Mouse (Mus musculus) inflammation-experienced regulatory T-cells, adult 6 months (primary cell): ENCODE data around the gene Clrn1. TPM values are rescaled to one million over a fixed set of nuclear protein-coding genes. Genes with fewer than 3 reads are reported as not detected.
"Not testable (repeated sequence)": the region's sequence is repeated elsewhere in the genome, so short reads cannot be mapped to it uniquely, and the experiment has no call there.

ENCODE experiments used
- ATAC-seq: one replicate; pipeline ENCODE4 v1.8.0; 2017
- polyA plus RNA-seq, 3 experiments: library from polyadenylated mRNA; unstranded; fragments of 100-300 nt; shearing (Covaris generic); gene quantifications; one replicate each; pipeline ENCODE4 v1.2.1; 2017

The Clrn1 gene
- polyA plus RNA-seq, result not detected

DNA sequence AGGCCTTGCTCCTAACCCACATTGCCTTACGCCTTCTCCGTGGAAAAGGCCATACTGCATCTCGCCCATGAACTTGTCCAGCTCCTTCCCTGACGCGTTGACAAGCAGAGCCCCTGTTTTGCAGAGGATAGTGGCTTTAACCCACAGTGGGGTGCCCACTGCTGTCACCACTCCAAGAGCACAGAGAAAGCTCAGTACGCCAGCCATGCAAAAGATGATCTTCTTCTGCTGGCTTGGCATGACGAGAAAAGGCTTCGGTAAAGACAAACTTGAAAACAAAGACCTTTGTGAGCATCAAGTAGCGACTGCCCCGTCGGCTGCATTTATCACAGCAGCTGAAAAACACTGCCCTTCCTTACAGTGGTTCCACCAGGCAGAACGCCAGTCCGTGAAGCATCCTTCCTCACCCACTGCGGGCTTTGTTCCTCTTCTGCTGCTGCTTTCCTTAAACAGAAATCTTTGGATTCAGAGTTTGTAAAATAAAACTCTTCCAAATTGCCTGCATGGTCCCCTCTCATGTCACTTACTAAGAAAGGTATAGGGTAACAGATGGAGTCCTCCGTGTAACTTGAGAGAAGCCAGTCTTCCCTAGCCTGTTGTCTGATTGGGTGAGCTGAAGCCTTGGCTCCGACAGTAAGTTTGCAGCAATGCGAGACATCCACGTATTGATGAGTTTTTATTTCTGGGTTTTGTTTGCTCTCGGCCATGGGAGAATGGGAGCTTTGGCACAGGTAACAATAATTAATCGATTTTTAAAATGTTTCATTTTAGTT, at the start of gene Clrn1:
TSS of gene Clrn1 (minus strand) at position 540 of the 773 bp plus-strand sequence.
- no peak for ATAC-seq

DNA sequence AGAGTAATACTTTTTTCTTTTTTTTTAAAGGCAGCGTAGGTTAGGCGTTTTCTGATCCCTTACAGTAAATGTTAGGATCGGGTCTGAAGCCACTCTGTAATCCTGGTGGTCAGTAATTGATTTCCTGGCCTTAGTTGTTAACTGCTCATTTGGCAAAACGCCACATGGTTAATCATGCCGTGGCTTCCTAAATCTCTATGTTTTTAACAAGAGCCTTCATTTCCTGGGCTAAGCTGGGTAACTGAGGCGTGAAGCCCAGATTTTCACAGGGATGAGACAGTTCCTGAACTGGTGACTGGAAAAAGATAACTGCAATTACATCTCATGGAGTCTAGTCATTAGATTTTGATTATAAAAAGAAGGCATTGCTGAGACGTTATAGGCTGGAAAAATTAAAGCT, 38.9 kb upstream of the Clrn1 start:
- ATAC-seq, result no peak

DNA sequence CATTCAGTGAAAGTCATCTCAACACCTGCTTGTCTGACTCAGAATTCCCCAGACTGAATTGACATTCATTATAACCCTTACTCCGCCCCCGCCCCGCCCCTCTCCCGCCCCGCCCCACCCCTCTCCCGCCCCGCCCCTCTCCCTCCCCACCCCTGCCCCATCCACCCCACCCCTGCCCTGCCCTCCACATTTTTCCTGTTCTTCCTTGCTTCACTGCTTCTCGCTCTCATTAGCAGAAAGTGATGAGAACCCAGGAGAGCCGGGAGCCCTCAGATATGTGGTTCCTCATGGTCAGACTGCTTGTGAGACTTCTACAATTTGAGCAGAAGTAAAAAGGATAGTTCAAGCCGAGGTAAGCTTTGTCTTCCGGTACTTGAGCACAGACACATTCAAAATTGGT, 38.0 kb upstream of the Clrn1 start:
- ATAC-seq, result no peak

DNA sequence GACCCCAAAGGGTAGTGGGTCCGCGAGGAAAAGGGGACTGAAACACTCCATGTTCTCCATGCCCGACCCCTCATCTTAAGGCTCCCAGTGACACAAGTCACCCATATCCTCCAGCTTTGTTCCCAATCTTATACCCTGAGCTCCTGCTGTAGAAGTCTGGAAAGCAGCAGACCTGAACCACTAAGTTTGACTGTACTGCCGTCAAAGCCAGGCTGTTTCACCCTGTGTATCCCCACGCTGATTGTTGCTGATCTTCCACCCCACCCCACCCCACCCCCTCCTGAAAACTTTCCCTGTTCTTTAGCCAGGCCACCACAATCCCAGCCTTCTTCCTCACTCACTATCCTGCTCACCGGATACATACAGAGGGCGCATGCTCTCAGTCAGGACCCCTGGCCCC, 37.5 kb upstream of the Clrn1 start:
- no peak for ATAC-seq

DNA sequence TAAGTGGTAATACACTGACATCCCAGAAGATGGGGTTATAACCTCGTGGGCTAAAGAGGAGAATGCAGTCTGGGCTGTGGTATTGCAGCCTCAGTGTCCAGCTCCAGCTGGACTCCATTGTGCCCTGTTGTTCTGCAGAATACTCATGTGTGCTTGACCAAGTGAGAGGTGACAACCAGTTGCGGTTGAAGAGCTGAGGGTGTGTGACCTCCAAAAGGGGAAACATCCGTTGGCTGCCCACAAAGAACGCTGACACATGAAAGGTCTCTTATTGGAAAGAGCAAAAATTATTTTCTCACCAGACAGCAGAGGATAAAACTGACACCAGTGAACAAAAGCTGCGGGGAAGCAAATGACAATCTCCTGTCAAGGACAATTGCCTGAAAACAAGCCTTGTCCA, 36.2 kb upstream of the Clrn1 start:
- no peak for ATAC-seq

DNA sequence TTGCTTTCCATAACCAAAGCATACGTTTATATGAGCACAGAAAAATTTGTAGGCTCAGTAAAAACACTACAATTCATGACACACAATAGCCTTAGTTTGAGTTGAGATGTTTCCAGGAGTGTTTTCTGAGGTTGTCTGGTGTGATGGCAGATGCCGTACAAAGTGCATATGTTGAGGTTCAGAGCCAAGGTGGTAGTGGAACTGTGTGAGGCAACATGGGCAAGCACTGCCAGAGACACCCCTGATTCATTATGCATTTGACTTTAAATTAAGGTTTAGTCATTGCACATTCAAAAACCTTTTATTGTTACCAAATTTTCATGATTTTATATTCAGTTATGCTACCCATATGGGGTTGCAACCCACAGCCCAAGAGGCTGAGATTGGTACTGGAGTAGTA, 19.5 kb upstream of the Clrn1 start:
- no peak for ATAC-seq

DNA sequence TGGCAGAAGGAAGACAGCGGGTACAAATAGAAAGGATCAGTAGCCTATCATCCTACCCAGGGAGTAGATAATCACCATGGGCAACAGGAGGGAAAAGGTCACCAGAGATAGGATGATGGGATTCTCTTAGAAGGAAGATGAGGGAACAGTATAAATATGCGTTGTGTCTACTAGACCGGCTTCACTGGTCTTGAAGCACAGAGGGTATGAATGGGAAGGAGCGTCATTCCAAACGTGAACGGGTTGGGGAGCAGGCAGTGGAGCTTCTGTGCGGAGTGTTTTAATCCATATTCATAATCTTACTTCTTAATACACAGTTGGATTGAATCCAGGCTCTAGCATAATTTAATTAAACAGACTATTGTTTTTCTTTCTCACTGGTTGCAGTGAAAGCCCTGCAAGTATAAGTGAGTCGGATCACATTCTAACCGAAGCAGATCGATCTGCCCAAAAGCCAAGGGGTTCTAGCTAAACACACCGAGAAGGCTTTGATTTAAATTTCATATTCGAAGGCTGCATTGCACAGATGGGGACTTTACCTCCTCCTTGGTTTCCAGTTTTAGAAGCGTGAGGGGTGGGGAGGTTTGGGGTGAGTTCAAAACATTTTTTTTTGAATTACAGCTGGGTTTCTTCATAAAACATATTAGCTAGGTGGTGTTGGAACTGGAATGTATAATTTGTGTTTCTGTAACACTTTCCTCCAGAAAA, 17.1 kb upstream of the Clrn1 start:
- ATAC-seq, result no peak

DNA sequence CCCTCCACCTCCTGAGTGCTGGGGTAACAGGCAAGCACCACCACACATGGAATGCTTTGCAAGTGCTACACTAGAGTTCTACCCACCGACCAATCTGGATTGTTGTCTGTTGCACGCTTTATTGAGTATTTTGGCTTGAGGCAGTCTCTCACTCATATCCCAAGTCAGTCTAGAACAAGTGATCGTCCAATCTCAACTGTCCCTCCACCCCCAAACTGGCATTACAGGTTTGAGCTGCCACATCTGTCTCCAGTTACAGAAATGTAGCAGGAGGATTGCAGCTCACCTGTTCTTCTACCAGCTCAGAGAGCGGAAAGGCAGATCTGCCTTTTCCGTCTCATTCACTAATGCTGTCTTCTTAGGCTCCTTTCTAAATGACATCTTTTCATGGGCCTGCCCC, 10.0 kb upstream of the Clrn1 start:
- no peak for ATAC-seq

DNA sequence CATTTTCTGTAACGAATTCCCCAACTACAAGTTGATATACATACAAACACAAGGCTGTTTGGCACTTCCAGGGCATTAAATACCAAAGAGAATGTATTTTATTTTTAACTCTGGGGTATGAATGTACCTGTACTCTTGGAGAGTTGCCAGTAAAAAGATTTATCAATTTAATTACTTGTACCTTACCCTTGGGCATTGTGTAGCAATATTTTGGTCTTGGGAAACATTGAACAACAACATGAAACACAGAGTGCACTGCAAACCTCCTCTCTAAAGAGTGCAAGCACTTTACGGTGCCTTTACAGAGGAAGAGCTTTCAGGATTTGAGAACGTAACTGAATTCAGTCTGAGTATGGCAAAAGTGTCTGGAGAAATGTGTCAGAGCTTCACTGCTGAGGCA, 9.4 kb upstream of the Clrn1 start:
- no peak for ATAC-seq

DNA sequence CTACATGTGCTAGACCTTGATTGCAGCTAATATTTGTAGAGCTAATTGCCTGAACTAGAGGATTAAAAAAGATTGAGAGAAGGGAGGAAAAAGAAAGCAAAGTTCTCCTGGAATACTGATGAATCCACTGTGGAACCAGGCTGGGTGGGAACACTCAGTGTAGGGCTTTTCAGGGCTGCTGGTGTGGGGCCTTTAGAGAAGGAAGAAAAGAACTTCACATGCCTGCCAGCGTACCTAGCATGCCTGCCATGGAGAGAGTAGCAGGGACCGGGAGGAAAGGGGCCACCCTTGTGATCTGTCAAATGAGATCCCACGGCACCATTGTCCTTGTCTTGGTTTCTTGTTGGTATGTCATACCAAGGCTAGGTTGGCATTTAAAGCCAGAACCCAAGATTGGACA, 4.5 kb upstream of the Clrn1 start:
- ATAC-seq, result no peak

DNA sequence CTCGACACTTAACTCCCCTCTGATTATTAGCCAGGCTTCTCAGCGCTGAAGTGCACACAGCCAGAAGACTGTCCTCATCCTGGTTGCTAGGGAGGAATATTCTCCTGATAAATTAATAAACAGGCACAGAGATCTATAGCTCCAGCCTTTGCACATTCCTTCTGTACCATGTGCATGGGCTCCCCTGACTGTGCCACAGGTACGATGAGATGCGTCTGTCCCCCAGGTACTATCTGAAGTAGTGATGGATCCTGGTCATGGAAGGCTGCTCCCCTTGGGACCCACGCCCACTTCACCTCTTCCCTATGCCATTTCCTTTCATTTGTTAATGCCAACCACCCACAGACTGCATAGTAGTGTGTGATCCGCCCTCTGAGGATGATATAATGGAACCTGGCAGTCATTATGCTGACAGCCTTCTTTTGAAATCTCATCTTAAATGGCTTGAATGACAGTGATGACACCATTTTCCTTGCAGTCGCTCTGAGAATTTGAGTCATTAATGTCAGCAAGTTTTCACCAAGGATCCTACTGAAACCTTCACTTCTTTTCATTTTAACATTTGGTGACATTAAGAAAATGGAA, 3.1 kb upstream of the Clrn1 start:
- ATAC-seq, result no peak

DNA sequence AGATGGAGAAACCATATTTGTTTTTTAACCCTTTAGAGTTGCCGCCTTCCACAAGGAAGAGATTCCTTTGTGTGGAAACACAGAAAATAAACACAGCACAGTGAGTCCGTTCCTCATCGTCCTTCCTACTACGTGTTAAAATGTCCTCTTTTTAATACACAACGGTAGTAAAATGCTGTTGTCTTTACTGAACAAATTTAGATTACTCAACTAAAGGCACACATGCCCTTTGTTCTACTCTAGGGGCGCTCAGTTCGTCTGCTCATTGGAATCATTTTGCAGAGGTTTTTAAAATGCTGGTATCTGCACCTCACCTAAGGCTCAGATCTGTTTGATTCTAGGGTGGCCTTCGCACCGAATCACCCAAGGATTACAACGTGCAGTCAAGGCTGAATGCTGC, 2.6 kb upstream of the Clrn1 start:
- ATAC-seq, result no peak

DNA sequence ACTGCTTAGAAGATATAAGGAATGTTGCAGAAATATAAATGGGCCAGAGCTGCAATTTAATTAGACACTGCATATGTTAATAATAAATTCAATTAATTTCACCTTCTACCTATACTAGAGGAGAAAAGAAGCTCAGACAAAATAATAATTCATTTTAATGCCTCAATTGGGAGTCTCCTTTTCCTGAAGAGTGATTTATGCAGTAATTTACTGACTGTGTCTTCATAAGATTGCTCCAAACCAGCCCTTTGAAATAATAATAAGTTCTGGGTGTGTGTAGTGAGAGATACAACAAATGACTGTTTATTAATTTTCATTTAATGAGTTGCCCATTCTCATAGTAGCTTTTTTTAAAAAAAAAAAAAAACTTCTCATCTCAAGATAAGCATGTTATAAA, 1.6 kb downstream of the Clrn1 start:
- no peak for ATAC-seq

DNA sequence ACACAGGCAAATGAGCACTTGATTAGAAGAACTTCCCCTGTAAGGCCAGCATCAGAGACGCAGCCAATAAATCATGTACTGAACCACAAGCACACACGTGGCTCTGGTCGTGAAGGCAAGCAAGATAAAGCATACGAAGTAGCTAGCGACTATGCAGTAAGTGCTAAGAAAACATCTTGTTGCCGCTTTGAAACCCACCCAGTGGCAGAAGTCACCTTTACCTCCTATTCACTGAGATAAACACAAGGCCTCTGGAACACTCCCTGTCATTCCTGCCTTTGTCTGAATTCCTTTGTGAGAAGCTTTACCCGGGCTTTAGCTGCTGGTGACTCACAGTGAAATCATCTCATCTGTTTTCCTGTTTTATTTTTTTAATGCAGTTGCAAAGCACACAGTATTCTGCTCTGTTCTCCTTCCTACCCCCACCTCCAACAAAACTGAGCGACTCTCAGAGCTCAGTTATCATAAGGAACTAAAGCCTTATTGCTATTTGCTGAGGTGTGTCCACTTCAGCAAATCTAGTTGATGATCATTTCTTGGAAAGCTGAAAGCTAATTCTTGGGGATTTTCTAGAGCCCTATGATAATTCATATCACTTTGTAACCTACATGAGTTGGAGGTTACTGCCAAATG, 2.1 kb downstream of the Clrn1 start:
- no peak for ATAC-seq

DNA sequence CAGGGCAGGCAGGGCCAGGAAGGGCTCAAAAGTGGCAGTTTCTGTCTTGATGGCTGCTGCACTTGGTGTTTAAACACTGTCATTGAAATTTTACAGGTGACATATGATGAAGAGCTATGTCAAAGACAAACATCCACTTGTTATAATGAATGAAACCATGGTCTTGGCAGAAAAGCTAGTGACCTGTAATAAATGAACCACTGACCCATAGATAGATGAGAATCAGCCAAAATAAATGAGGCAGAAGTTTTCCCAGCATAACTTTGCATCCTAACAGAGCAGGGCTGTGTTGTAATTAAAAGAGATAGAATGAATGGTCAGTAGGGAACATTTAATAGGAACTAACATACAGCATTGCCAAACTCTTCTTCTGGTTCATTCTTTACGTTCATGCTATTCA, 4.1 kb downstream of the Clrn1 start:
- no peak for ATAC-seq

DNA sequence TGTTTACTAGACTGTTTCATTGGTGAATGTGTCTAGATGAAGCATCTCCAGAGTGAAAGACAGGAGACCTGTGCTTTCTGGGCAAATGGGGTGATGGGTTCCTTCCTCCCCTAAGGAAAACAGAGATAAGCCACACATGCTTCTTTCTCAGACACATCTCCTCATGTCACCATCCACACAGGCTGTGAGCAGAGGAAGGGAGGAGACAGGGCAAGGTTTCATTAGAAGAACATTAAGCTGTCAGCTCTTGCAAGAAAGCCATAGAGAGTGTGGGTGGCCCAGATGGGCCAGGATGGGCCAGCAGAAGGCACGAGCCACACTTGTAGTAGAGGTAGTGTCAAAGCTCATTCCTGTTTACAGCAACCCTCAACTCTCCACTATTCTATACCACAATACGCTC, 5.0 kb downstream of the Clrn1 start:
- ATAC-seq, result no peak

DNA sequence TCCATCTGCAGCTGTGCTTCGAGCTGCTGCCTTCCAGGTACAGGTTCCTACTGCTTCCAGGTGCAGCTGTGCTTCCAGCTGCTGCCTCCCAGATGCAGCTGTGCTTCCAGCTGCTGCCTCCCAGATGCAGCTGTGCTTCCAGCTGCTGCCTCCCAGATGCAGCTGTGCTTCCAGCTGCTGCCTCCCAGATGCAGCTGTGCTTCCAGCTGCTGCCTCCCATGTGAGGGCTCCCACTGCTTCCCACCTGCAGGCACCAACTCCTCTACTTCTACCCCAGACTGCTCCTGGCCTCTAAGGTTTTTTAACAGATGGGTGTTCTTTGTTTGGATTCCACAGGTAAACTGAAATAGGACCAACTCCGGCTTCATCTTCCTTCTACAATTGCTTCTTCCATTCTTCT, 13.3 kb downstream of the Clrn1 start:
- not testable (repeated sequence) for ATAC-seq

DNA sequence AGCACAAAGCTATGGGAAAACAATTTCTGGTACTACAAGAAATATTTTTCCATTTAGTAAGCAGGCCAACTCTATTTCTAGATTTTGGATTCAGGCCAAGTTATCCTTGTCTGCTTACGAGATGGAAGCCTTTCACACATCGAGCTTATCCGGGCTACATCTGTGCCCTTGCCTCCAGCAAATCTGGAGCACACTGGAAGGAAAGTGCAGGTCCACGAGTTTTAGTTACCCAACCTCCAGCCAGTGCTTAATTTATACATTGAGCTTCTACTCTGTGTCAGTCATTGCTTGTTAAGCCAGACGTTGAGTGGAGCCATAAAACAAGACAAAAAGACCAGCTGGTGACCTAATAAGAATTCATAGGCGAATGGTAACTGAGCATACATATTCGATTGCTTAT, 19.4 kb downstream of the Clrn1 start:
- no peak for ATAC-seq

DNA sequence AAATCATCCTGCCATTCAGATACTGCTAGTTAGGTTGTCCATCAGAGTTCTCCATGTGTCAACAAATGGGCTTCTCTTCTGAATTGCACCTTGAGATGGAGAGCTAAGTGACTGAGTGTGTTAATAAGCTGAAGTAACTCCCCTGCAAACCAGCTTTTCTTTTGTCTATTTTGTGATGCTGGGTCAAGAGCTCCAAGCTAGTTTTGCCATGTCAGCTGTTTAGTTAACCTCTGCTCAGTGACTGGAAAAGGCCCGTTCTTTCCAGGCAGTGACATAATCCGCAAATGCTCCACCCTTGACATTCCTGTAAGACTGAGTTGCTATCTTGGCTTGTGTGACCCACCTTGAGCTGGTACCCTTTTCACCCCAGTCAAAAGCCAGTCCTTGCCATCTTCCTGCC, 22.2 kb downstream of the Clrn1 start:
- no peak for ATAC-seq

DNA sequence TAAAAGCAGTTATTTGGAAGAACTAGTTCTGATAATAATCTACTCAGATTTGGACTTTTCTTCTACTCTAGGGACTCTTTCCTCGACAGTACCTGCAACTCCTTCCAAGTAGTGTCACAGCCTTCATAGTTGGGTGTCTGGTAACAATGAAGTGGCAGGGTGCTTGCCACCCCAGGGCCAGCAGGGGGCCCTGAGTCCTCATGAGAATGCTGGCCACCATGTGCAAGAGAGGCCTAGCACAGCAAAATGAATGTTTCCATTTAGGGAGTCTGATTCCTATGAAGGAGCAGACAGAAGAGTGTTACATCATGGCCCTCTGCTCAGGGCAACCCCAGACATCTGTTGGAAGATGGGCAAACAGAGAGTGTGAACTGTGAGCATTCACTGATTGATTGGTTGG, 41.7 kb downstream of the Clrn1 start:
- no peak for ATAC-seq

DNA sequence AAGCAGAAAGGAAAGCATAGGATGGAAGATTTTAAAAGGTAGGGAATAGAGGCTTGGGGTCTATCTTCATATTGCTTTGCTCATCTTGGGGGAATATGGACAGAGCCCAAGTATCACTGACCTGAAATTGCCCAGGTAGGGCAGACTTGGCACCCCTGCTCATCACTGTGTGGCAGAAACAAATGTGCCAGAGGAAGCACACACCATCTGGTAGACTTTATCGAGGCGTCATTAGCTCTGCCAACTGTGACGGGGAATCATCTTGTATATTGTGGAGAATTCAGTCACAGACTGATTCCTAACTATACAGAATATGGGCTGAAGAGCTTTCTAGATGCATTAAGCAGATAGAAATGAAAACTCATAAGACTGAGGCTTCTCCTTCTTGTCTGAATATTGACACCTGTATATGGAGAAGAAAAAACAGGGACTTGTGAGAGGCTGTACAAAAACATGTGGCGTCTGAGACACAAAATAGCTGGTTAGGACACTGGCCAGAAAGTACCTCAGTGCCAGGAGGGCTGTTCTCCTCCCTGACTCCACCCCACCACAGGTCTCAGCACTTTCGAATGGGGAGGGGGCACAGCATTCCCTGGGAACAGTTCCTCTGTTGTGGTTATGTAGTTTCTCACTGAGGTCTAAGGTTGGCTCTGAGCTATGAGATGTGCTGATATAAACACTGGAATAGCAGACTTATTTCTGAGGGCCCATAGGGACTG, 51.5 kb downstream of the Clrn1 start:
- ATAC-seq, result no peak

DNA sequence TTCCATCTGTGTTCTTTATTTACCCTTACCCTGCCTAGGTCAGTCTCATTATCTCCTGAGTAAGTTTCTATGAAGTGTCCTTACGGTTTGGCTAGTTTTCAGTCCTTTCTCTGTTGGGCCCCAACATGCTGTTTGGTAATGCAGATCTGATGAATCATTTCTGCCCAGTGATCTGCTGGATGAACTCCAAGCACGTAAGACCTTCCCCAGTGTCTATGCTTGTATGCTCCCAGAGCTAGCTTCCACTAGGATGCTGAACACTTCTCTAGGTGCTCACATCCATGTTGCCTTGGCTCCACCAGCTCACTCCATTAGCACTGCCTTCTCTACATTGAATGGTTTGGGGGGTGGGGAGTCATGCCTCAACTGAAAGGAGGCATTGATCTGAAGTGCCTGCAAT, 52.3 kb downstream of the Clrn1 start:
- ATAC-seq, result no peak

DNA sequence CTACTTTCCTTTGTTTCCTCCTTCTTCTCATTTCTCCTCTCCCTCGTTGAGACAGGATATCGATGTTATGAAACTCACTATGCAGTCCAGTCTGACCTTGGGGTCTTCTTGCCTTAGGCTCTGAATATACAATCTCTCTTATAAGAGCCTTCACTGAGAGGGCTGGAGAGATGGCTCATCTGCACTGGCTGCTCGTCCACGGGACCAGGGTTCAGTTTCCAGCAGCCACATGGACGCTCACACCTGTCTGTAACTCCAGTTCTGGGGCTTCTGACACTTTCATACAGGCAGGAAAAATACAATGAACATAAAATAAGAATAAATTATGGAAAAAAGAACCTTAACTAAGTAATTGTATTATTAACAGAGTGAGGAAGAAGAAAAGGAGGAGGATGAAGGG, 53.6 kb downstream of the Clrn1 start:
- ATAC-seq, result no peak
